Mouse (Mus musculus) myocyte (in vitro differentiated cells): ENCODE measurements around the gene Rapgef5.

Experiments
- CEBPB ChIP-seq: IDR thresholded peaks from 2 replicates; pipeline ENCODE4 v1.6.1; 2011; ENCODE audit warnings: mild to moderate bottlenecking, moderate library complexity; ENCODE audit not compliant: poor library complexity, insufficient read depth, severe bottlenecking
- E2F4 ChIP-seq: IDR thresholded peaks from one replicate; pipeline ENCODE4 v1.6.1; 2011; ENCODE audit warnings: mild to moderate bottlenecking, control low read depth, moderate library complexity; ENCODE audit not compliant: insufficient read depth
- MAX ChIP-seq: IDR thresholded peaks from one replicate; pipeline ENCODE4 v1.6.1; 2011; ENCODE audit warnings: low read depth, mild to moderate bottlenecking, control low read depth
- MYOD1 ChIP-seq, 3 experiments: IDR thresholded peaks; one replicate each; pipeline ENCODE4 v1.6.1; 2011; ENCODE audit warnings: control low read depth in 2 of 3, low read depth in 2 of 3, mild to moderate bottlenecking in 2 of 3, moderate library complexity in 1 of 3; ENCODE audit not compliant: insufficient read length in 2 of 3, control insufficient read depth in 1 of 3
- POLR2A ChIP-seq: IDR thresholded peaks from one replicate; pipeline ENCODE4 v1.6.1; 2011; ENCODE audit warnings: low read depth, mild to moderate bottlenecking, control low read depth, moderate library complexity; ENCODE audit not compliant: insufficient read length
- TCF12 ChIP-seq: IDR thresholded peaks from one replicate; pipeline ENCODE4 v1.6.1; 2011; ENCODE audit warnings: mild to moderate bottlenecking, control low read depth; ENCODE audit not compliant: poor library complexity, insufficient read depth, severe bottlenecking
- USF1 ChIP-seq: IDR thresholded peaks from one replicate; pipeline ENCODE4 v1.6.1; 2011; ENCODE audit warnings: low read depth, mild to moderate bottlenecking, control low read depth, moderate library complexity

- TF ChIP-seq POLR2A (no peak), CEBPB (no peak), MAX (no peak), E2F4 (no peak), USF1 (no peak), TCF12 (no peak), MYOD1 (IDR thresholded peaks at IDR 0.05; ENCODE audit: control insufficient read depth in 1 of 3, insufficient read length in 2 of 3, low read depth in 2 of 3) (no peak)
These were observed 45.3 kb downstream of the Rapgef5 start for GRCm38 (mm10) chr12:117561411-117562059.
